Mouse (Mus musculus): ENCODE results near the gene Scfd2.

GRCm38 (mm10) chr5:74252672-74253286 lies 278.8 kb downstream of the Scfd2 start:
- TF ChIP-seq CTCF (IDR thresholded peaks at IDR 0.05; ENCODE audit: low read depth), result no peak
- TF ChIP-seq EP300 (IDR thresholded peaks at IDR 0.05; ENCODE audit: low read depth), result no peak
